Mouse (Mus musculus): Measurements from ENCODE around the gene Srrt.

Gene Srrt

GRCm38 (mm10) chr5:137337190-137337589 lies 29.7 kb upstream of the Srrt start:
- no peak for DNase-seq (ENCODE audit: low spot score)

GRCm38 (mm10) chr5:137335066-137335465 lies 27.6 kb upstream of the Srrt start:
- DNase-seq (ENCODE audit: low spot score): no peak

- no peak for DNase-seq (ENCODE audit: low spot score)
These were observed 26.8 kb upstream of the Srrt start for GRCm38 (mm10) chr5:137334317-137334716.

GRCm38 (mm10) chr5:137333512-137334174 lies 26.2 kb upstream of the Srrt start, which contains the start of gene Slc12a9:
Slc12a9 (minus strand) TSS chr5:137333597.
- peak; percentile 96 for DNase-seq (ENCODE audit: low spot score)

GRCm38 (mm10) chr5:137332857-137333511 lies 25.5 kb upstream of the Srrt start:
- no peak for DNase-seq (ENCODE audit: low spot score)

GRCm38 (mm10) chr5:137330910-137331309 lies 23.4 kb upstream of the Srrt start:
- no peak for DNase-seq (ENCODE audit: low spot score)

- no peak for DNase-seq (ENCODE audit: low spot score)
These were observed 13.5 kb upstream of the Srrt start for GRCm38 (mm10) chr5:137320996-137321395.

GRCm38 (mm10) chr5:137318570-137318969 lies 11.1 kb upstream of the Srrt start:
- no peak for DNase-seq (ENCODE audit: low spot score)

- no peak for DNase-seq (ENCODE audit: low spot score)
These were observed 9.9 kb upstream of the Srrt start for GRCm38 (mm10) chr5:137317361-137317760.

GRCm38 (mm10) chr5:137315084-137315903 lies 7.8 kb upstream of the Srrt start:
- DNase-seq (ENCODE audit: low spot score): no peak

GRCm38 (mm10) chr5:137314193-137315083 lies 7.0 kb upstream of the Srrt start, which contains the start of gene Trip6:
Trip6 (minus strand) TSS chr5:137314404.
- peak; percentile 91 for DNase-seq (ENCODE audit: low spot score)

- DNase-seq (ENCODE audit: low spot score): peak; percentile 79
These were observed 6.2 kb upstream of the Srrt start for GRCm38 (mm10) chr5:137313466-137314192.

GRCm38 (mm10) chr5:137308356-137308755 lies 882 bp upstream of the Srrt start:
- DNase-seq (ENCODE audit: low spot score): no peak

- no peak for DNase-seq (ENCODE audit: low spot score)
These were observed 952 bp downstream of the Srrt start for GRCm38 (mm10) chr5:137306439-137307005.

- no peak for DNase-seq (ENCODE audit: low spot score)
These were observed 1.7 kb downstream of the Srrt start for GRCm38 (mm10) chr5:137305822-137306221.

GRCm38 (mm10) chr5:137304816-137305215 lies 2.7 kb downstream of the Srrt start:
- DNase-seq (ENCODE audit: low spot score): no peak

- no peak for DNase-seq (ENCODE audit: low spot score)
These were observed 3.3 kb downstream of the Srrt start for GRCm38 (mm10) chr5:137304165-137304564.

GRCm38 (mm10) chr5:137303609-137304008 lies 3.9 kb downstream of the Srrt start:
- DNase-seq (ENCODE audit: low spot score): no peak

GRCm38 (mm10) chr5:137301253-137301652 lies 6.2 kb downstream of the Srrt start:
- no peak for DNase-seq (ENCODE audit: low spot score)

GRCm38 (mm10) chr5:137299240-137299639 lies 8.2 kb downstream of the Srrt start:
- DNase-seq (ENCODE audit: low spot score): no peak

- DNase-seq (ENCODE audit: low spot score): no peak
These were observed 10.3 kb downstream of the Srrt start for GRCm38 (mm10) chr5:137297126-137297525.

Measured in adipocyte (in vitro differentiated cells).